Mouse (Mus musculus) ES-E14 (cell line): Measurements from ENCODE around the gene Ankfn1. TPM values are rescaled to one million over a fixed set of nuclear protein-coding genes. Genes with fewer than 3 reads are reported as not detected.

Experiments used
- DNase-seq: peaks from one replicate; pipeline ENCODE4 v3.0.0-alpha.2; 2013; ENCODE audit warnings: low read depth, low spot score
- H3K27ac ChIP-seq: 2 replicates; pipeline ENCODE4 v1.5.1; 2012; ENCODE audit warnings: low read depth, mild to moderate bottlenecking, low read length, moderate library complexity, mixed read lengths; ENCODE audit not compliant: poor library complexity, insufficient read depth, severe bottlenecking
- H3K36me3 ChIP-seq: 2 replicates; pipeline ENCODE4 v1.6.1; 2012; ENCODE audit warnings: mild to moderate bottlenecking, low read length, moderate library complexity, mixed read lengths; ENCODE audit not compliant: control insufficient read depth, poor library complexity, insufficient read depth, severe bottlenecking
- H3K4me1 ChIP-seq, 2 experiments: fragments of 150-350 bp in 1 of 2; sonication (generic) in 1 of 2; 2 replicates each; pipeline ENCODE4 v1.6.1; 2012; ENCODE audit warnings: low read length in 2 of 2, mild to moderate bottlenecking in 1 of 2, mixed read lengths in 1 of 2; ENCODE audit not compliant: control insufficient read depth in 2 of 2, insufficient read depth in 2 of 2, poor library complexity in 1 of 2
- H3K4me3 ChIP-seq, 2 experiments: fragments of 150-350 bp in 1 of 2; sonication (generic) in 1 of 2; 2 replicates each; pipeline ENCODE4 v1.5.1; 2012; ENCODE audit warnings: low read length in 2 of 2, low read depth in 1 of 2, mild to moderate bottlenecking in 1 of 2, mixed read lengths in 1 of 2; ENCODE audit not compliant: insufficient read depth in 1 of 2, poor library complexity in 1 of 2, severe bottlenecking in 1 of 2
- H3K9ac ChIP-seq: 2 replicates; pipeline ENCODE4 v1.6.1; 2012; ENCODE audit warnings: low read depth, mild to moderate bottlenecking, low read length, mixed read lengths; ENCODE audit not compliant: poor library complexity, insufficient read depth, severe bottlenecking
- H3K9me3 ChIP-seq: fragments of 150-350 bp; sonication (generic); 2 replicates; pipeline ENCODE4 v1.6.1; 2012; ENCODE audit warnings: low read depth, mild to moderate bottlenecking, low read length; ENCODE audit not compliant: control insufficient read depth, insufficient read depth
- CHD2 ChIP-seq: IDR thresholded peaks from 2 replicates; pipeline ENCODE4 v1.6.1; 2014; ENCODE audit warnings: mild to moderate bottlenecking, low read depth, low read length, inconsistent platforms
- HCFC1 ChIP-seq: IDR thresholded peaks from 2 replicates; pipeline ENCODE4 v1.6.1; 2012; ENCODE audit warnings: low read length, inconsistent platforms, borderline replicate concordance; ENCODE audit not compliant: insufficient read depth
- MAFK ChIP-seq: IDR thresholded peaks from 2 replicates; pipeline ENCODE4 v1.6.1; 2014; ENCODE audit warnings: mild to moderate bottlenecking, low read depth, low read length, inconsistent platforms; ENCODE audit not compliant: insufficient read depth
- ZC3H11A ChIP-seq: IDR thresholded peaks from 2 replicates; pipeline ENCODE4 v1.6.1; 2012; ENCODE audit warnings: low read depth, mild to moderate bottlenecking, inconsistent platforms, low read length, borderline replicate concordance
- ZNF384 ChIP-seq: IDR thresholded peaks from 2 replicates; pipeline ENCODE4 v1.6.1; 2012; ENCODE audit warnings: low read depth, low read length, inconsistent platforms
- in situ Hi-C, 2 experiments: fragments of 600-800 bp; cut with MboI; formaldehyde crosslinking; loops; one replicate each; pipeline ENCODE4 v1.15.1; 2025; ENCODE audit warnings: low sequenced_read_pairs in 2 of 2, inconsistent platforms in 1 of 2; ENCODE audit not compliant: unreplicated experiment in 2 of 2
- total RNA-seq: library from RNA; depleted of rRNA; stranded (reverse); fragments of 300-350 nt; gene quantifications from 2 replicates; pipeline ENCODE4 v1.2.3, GENCODE M21; 2012

Ankfn1 gene
- total RNA-seq, 1 experiment = not detected

DNA sequence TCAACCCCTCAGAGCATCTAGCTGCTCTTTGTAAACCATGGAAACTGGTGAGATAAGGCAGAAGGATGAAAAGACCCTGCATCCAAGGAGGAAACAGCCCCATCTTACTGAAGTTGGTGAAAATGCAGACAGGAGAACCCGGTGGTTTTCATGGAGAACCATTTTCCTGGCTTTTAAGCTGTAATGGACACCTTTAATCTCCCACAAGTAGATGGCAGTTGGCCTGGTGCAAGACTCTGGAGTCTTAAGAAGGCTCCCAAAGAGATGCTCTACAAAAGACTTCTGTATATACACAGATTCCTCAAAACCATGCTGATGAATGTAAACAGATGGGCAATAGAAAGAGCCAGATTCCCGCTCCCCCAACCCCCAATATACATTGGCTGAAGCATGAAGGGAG, 276.5 kb downstream of the Ankfn1 start:
- no peak overlapping the region for H3K9ac ChIP-seq
- no peak for TF ChIP-seq ZC3H11A
- no peak for TF ChIP-seq ZNF384
- no peak for TF ChIP-seq HCFC1
- no peak for TF ChIP-seq MAFK
- TF ChIP-seq CHD2 = no peak
- H3K4me1 ChIP-seq = no peaks in the 10 kb centered on the region
- H3K27ac ChIP-seq = no peak overlapping the region
- H3K36me3 ChIP-seq = no peaks in the 10 kb centered on the region
- in situ Hi-C loops = no loop called here
- H3K9me3 ChIP-seq = no peaks in the 10 kb centered on the region
- no peak overlapping the region for H3K4me3 ChIP-seq
- DNase-seq = no peak

DNA sequence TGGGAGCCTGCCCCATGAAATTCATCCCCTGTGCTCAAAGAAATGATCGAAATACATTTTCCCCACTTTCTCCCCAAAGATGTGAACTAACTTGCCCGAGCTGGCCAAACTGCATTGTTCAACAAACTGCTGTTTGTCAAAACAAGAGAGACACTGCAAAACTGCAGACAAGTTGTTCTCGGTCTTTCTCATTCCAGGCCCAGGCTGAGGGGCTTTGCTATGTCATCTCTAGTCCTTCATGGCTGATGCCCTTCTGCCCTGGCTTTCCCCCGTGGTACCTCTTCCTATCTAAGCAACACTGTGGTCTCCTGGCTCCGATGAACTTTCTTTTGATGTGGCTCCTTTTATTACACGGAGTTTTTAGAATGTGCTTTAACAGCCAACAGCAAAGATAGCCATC, 296.4 kb downstream of the Ankfn1 start:
- H3K9me3 ChIP-seq = no peaks in the 10 kb centered on the region

DNA sequence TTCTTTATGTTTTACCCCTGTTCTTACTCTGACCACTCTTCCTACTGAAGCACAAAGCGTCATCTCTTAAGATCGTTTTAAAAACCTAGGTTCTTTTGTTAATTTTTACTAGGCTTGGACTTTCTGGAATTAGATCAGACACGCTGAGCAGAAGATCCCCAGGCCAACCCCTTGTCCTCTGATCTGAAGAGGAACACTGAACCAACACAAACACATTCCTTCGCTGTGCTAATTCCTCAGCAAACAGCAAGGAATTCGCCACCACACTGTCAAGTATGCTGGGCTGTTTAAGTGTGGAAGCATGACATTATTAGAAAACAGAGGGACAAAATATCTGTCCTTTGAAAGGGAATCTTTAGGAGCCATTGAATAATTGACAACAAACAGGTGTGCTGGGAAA, 300.5 kb downstream of the Ankfn1 start:
- in situ Hi-C loops = no loop called here
- no peak for DNase-seq
- Histone ChIP-seq H3K9ac (no peak overlapping the region), H3K36me3 (no peaks in the 10 kb centered on the region), H3K4me1 (no peaks in the 10 kb centered on the region), H3K27ac (no peak overlapping the region), H3K9me3 (no peaks in the 10 kb centered on the region), H3K4me3 (no peak overlapping the region)
- TF ChIP-seq ZNF384 = no peak
- TF ChIP-seq HCFC1 = no peak
- no peak for TF ChIP-seq ZC3H11A
- TF ChIP-seq MAFK = no peak
- no peak for TF ChIP-seq CHD2

More for the DNA sequence above, 296.4 kb downstream of the Ankfn1 start:
- Histone ChIP-seq H3K9ac (no peak overlapping the region), H3K4me1 (no peaks in the 10 kb centered on the region), H3K4me3 (no peak overlapping the region), H3K27ac (no peak overlapping the region), H3K36me3 (no peaks in the 10 kb centered on the region)
- DNase-seq = no peak
- in situ Hi-C loops = no loop called here
- TF ChIP-seq MAFK = no peak
- no peak for TF ChIP-seq CHD2
- TF ChIP-seq ZC3H11A = no peak
- no peak for TF ChIP-seq HCFC1
- TF ChIP-seq ZNF384 = no peak

DNA sequence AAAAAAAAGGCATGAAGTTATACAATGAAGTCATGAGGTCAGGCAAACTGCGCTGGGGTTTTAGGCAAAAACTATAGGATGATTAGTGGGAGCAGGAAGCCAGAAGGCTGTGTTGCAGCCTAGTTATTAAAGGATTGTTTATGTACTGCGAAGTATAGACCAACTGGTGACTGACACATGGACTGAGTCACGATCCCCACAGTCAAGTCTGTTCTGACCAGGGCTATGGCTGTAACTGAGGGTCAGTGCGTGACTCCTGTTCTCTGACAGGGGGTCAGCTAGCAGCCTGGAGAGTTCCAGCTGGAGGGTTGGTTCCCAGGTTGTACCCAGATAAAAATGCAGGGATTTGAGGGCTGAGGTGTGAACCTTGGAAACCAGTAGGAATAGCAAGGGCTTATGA, 301.4 kb downstream of the Ankfn1 start:
- TF ChIP-seq ZC3H11A (no peak), HCFC1 (no peak), MAFK (no peak), CHD2 (no peak), ZNF384 (no peak)

DNA sequence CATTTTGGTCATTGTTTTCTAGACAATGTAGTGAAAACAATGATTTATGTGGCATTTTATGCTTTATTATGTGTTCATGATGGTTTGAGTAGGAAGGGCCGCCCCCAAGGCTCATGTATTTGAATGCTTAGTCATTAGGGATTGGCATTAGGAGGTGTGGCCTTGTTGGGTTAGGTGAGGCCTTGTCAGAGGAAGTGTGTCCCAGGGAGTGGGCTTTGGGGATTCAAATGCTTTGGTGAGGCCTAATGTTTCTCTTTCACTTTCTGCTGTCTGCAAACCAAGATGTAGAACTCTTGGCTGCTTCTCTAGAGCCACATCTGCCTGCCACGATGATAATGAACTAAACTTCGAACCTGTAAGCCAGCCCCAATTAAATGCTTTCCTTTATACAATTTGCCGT, 304.6 kb downstream of the Ankfn1 start:
- TF ChIP-seq HCFC1 (no peak), CHD2 (no peak), MAFK (no peak), ZNF384 (no peak), ZC3H11A (no peak)
- DNase-seq = no peak
- Histone ChIP-seq H3K36me3 (no peaks in the 10 kb centered on the region), H3K4me1 (no peaks in the 10 kb centered on the region), H3K9ac (no peak overlapping the region), H3K27ac (no peak overlapping the region), H3K9me3 (no peaks in the 10 kb centered on the region), H3K4me3 (no peak overlapping the region)
- in situ Hi-C loops = no loop called here

More for the DNA sequence above, 301.4 kb downstream of the Ankfn1 start:
- no peaks in the 10 kb centered on the region for H3K36me3 ChIP-seq
- in situ Hi-C loops = no loop called here
- no peaks in the 10 kb centered on the region for H3K9me3 ChIP-seq
- no peak overlapping the region for H3K27ac ChIP-seq
- H3K9ac ChIP-seq = no peak overlapping the region
- no peak for DNase-seq
- H3K4me1 ChIP-seq = no peaks in the 10 kb centered on the region
- no peak overlapping the region for H3K4me3 ChIP-seq
